Mouse (Mus musculus): ENCODE measurements around the gene Pebp1.

GRCm38 (mm10) chr5:117263566-117263965, 23.9 kb downstream of the Pebp1 start:
- no peak for TF ChIP-seq CTCF (IDR thresholded peaks at IDR 0.05)
- no peak for TF ChIP-seq EP300 (IDR thresholded peaks at IDR 0.05)

Measured in lung, postnatal 0 days (tissue).